Mouse (Mus musculus): ENCODE results near the gene Osbpl7. TPM values are rescaled to one million over a fixed set of nuclear protein-coding genes. Genes with fewer than 3 reads are reported as not detected.

Osbpl7 gene
- total RNA-seq, 2 experiments from 2014 or later: 14.0 to 15.2 TPM

DNA sequence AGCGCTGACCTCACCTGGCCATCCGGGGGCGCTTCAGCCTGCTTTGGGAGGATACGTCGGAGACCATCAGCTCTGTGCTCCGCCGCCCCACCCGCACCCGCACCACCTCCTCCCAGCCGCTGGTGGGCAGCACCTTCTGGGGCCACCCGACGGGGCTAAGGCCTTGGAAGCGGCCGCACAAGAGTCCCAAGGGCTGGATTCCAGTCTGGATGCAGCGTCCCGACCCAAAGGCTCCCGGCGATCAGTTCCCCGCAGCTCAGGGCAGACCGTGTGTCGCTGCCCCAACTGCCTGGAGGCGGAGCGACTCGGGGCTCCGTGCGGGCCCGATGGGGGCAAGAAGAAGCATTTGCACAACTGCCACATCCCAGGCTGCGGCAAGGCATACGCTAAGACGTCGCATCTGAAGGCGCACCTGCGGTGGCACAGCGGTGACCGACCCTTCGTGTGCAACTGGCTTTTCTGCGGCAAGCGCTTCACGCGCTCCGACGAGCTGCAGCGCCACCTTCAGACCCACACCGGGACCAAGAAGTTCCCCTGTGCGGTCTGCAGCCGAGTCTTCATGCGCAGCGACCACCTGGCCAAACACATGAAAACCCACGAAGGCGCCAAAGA lies 28.4 kb upstream of the Osbpl7 start:
- intact Hi-C loops (cut with DNase I): loop anchor here (1.0 to 2.0 kb wide), 2 partner anchors 40 to 105 kb away; partner anchors contain the start of genes Cdk5rap3 and Sp2
- peak overlapping the region; percentile 57 for H3K4me3 ChIP-seq
- peak; percentile 51 for TF ChIP-seq CTCF (IDR thresholded peaks at IDR 0.05)
- DNase-seq (ENCODE audit: extremely low spot score in 1 of 2, low spot score in 2 of 2): peak; percentile 64 to 68
- H3K27ac ChIP-seq: no peak overlapping the region

DNA sequence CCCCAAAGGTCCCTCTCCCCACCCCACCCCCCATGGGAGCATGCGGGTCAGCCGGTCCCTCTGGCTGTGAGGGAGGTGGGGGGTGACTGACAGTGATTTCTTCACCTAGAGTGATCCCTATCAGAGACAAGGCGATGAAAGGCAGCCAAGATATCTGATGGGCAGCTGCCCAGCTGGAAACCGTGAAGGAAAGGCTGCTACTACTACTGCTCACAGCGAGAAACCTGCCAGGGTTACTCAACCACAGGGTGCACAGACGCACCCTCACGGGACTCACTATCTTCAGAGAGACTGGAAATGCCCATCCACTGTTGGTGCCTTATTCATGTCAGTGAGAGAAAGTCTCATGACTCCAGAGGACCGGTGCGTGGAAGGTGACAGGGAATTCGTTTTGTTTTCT lies 25.5 kb upstream of the Osbpl7 start:
- TF ChIP-seq CTCF (IDR thresholded peaks at IDR 0.05): no peak
- no peak for DNase-seq (ENCODE audit: extremely low spot score in 1 of 2, low spot score in 2 of 2)
- no peak overlapping the region for H3K27ac ChIP-seq
- H3K4me3 ChIP-seq: no peak overlapping the region
- intact Hi-C loops (cut with DNase I): loop anchor here (5.0 kb wide), 1 partner anchor 163 kb away; no protein-coding TSS in a partner anchor

DNA sequence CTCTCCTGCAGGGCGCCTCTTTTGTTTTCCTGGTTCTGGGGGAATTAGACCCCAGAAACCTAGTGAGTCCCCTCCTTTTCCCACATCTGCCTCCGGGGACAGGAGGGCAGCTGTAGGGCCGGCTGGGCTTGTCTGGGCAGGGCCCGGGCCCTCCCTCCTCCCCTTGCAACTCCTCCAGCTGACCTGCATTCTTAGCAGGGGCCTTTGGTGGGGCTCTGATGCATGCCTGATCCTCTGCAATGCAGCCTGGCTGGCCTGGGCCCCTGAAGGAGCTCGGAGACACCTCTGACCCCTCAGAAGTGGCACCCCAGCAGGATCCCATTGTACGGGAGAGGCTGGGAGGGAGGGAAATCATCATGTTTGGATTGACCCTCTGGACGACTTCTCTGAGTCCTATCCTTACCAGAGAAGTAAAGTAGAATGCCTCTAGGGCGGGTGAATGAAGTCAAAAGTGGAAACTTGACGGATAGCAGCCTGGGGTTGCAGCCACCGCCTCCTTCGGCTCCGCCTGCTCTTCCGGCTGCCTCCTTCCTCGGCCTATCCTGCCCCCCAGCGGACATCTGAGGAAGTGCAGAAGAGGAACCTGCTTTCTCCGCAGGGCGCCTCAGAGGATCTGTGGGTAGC lies 24.6 kb upstream of the Osbpl7 start:
- Histone ChIP-seq H3K4me3 (peak overlapping the region; percentile 18; the same call in 1 of the 2 replicates), H3K27ac (no peak overlapping the region; the same call in 1 of the 2 replicates)
- intact Hi-C loops (cut with DNase I): loop anchor here (1.0 to 5.0 kb wide), 2 partner anchors 44 to 164 kb away; partner anchors contain the start of gene Sp2
- TF ChIP-seq CTCF (IDR thresholded peaks at IDR 0.05): peak; percentile 99
- peak; percentile 83 to 88 for DNase-seq (ENCODE audit: extremely low spot score in 1 of 2, low spot score in 2 of 2)

DNA sequence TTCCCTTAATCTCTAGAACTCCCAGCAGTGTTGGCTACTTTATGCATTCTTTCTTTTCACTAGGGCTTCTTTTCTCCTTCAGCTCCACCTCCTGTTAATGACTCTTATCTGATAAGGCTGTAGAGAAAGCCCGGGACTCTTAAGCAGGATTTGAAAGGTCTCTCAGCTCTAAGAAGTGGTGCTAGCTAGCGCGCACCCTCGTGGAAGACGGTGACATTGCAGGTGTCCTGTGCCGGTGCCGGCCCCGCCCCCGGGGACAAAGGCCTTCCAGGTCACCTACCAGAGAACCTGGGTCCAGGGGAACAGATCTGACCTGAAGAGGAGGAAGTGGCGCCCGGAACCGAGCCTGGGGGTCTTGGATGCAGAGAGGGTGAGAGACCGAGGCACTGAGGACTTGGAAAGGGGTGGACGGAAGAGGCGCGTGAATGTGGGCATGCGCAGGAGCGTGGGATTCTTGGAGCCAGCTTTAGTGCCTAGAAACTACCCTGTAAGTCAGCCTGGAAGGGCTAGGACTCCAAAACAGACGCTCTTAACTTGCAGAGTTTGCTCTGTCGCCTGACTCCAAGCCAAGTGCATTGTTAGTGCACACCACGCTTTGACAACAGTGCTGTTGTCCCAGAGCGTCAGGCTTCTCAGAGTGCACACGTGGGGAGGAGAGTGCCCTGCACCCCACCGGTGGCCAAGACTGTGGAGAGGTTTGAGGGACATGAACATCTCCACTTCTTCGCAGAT lies 20.6 kb upstream of the Osbpl7 start, which contains the start of gene Scrn2:
Gene Scrn2 (plus strand): TSS at position 253 of the 732 bp plus-strand sequence.
- TF ChIP-seq CTCF (IDR thresholded peaks at IDR 0.05): peak; percentile 90
- DNase-seq (ENCODE audit: extremely low spot score in 1 of 2, low spot score in 2 of 2): peak; percentile 73 to 76
- H3K27ac ChIP-seq: peak within 1 kb of the TSS; percentile 80
- peak within 1 kb of the TSS; percentile 68 for H3K4me3 ChIP-seq
- intact Hi-C loops (cut with DNase I): loop anchor here (5.0 kb wide), 1 partner anchor 168 kb away; no protein-coding TSS in a partner anchor

DNA sequence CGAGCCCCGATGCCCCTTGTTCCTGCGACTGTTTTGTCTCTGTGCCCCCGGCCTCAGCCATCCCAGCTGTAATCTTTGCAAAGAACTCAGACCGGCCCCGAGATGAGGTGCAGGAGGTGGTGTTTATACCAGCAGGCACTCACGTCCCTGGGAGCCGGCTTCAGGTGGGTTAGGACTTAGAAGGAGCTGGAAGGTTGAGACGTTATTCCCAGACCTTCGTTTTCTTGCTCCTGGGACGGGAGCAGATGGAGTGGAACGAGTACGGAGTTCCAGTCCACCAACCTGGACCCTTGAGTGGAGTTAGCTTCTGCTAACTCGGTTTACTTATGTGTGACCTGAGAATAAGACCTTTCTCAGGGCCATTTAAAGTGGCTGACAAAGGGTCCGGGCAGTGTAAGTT lies 20.0 kb upstream of the Osbpl7 start:
- Histone ChIP-seq H3K27ac (no peak overlapping the region), H3K4me3 (peak overlapping the region; percentile 68)
- intact Hi-C loops (cut with DNase I): no loop called here
- no peak for TF ChIP-seq CTCF (IDR thresholded peaks at IDR 0.05)
- DNase-seq (ENCODE audit: extremely low spot score in 1 of 2, low spot score in 2 of 2): no peak

DNA sequence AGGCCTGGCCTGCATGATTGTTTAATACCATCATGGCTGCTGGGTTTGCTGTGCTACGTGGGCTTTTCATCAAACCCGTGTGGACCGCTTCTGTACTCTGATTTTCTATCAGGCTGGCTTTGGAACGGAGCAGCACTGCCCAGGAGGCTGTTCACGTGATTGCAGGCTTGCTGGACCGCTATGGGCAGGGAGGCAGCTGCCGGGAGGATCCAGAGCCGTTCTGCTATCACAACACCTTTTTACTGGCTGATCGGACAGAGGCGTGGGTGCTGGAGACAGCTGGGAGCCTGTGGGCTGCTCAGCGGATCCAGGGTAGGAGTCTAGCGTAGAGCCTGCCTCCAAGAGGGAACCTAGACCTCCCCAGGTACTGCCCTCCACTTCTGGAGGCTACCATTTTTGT lies 18.5 kb upstream of the Osbpl7 start:
- Histone ChIP-seq H3K27ac (no peak overlapping the region), H3K4me3 (no peak overlapping the region)
- intact Hi-C loops (cut with DNase I): no loop called here
- TF ChIP-seq CTCF (IDR thresholded peaks at IDR 0.05): no peak
- DNase-seq (ENCODE audit: extremely low spot score in 1 of 2, low spot score in 2 of 2): no peak

DNA sequence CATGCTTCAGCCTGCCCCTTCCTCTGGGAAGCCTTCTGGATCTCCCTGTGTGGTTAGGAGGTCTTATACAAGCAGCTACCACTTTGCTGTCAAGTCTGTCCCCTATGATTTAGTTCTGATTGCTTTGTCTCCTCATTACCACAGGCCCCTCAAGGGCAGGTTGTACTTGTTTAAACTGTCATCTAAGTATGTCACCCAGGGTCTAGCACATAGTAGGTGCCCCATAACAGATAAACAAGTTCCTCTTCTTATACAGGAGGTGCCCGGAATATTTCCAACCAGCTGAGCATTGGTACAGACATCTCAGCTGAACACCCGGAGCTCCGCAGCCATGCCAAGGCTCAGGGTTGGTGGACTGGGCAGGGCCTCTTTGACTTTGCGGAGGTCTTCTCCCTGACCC lies 17.9 kb upstream of the Osbpl7 start:
- Histone ChIP-seq H3K4me3 (no peak overlapping the region), H3K27ac (no peak overlapping the region)
- intact Hi-C loops (cut with DNase I): no loop called here
- no peak for DNase-seq (ENCODE audit: extremely low spot score in 1 of 2, low spot score in 2 of 2)
- no peak for TF ChIP-seq CTCF (IDR thresholded peaks at IDR 0.05)

DNA sequence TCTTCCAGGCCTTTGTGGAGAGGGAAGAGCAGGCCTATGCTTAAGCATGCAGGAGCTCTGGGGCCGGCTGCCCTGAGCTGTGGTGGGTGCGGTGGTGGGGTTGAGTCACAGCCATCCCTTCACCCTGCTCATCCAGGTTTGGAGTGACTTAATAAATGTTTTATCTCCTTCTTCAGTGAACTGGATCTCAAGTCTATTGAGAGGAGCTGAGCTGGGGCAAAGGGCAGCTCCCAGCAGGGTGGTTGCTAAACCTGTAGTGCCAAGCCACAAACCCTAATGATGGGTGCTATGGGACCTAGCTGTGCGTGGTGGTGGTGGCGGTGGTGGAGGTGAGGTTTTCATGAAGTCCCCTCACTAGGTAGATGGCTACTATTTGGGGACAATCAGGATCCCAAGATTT lies 16.6 kb upstream of the Osbpl7 start:
- intact Hi-C loops (cut with DNase I): no loop called here
- Histone ChIP-seq H3K27ac (no peak overlapping the region), H3K4me3 (no peak overlapping the region)
- DNase-seq (ENCODE audit: extremely low spot score in 1 of 2, low spot score in 2 of 2): no peak
- TF ChIP-seq CTCF (IDR thresholded peaks at IDR 0.05): no peak

DNA sequence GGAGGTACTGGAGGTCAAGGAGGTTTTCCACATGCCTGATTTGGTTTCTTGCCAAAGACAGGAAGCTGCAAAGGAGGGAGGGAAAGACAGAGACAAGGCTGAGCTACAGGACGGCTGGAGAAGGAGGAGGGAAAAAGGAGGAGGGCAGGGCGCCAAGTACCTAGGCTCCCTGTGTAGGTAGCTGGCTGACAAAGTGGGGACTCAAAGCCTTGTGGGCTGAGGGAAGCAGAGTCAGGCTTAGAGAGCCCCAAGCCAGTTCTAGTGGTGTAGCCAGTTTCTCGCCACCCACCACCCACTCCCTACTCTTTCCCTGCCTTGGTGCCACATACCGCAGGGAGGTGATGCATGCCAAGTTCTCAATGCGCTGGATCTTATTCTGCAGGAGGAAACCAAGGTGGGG lies 14.3 kb upstream of the Osbpl7 start:
- no peak overlapping the region for H3K4me3 ChIP-seq
- DNase-seq (ENCODE audit: extremely low spot score in 1 of 2, low spot score in 2 of 2): peak; percentile 48 to 66
- intact Hi-C loops (cut with DNase I): no loop called here
- H3K27ac ChIP-seq: no peak overlapping the region
- no peak for TF ChIP-seq CTCF (IDR thresholded peaks at IDR 0.05)

DNA sequence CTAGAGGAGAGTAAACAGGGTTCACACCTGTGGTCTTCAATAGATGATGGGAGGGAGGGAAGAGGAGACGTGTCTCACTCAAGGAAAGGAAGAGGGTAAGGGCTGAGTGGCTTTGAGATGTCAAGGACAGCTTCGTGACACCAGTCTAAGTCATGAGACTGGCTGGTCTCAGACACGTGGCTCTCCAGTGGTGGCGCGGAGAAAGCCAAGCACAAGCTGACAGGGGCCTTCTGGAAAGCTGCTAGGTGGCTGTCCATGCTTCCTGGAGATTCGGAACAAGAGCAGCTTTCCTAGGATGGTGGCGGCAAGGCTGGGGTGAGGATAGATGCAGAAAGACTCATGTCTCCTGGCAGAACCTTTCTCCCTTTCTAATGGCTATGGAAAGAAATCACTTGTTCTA lies 11.5 kb upstream of the Osbpl7 start:
- no peak for DNase-seq (ENCODE audit: extremely low spot score in 1 of 2, low spot score in 2 of 2)
- no peak for TF ChIP-seq CTCF (IDR thresholded peaks at IDR 0.05)
- H3K27ac ChIP-seq: no peak overlapping the region
- intact Hi-C loops (cut with DNase I): no loop called here
- no peak overlapping the region for H3K4me3 ChIP-seq

DNA sequence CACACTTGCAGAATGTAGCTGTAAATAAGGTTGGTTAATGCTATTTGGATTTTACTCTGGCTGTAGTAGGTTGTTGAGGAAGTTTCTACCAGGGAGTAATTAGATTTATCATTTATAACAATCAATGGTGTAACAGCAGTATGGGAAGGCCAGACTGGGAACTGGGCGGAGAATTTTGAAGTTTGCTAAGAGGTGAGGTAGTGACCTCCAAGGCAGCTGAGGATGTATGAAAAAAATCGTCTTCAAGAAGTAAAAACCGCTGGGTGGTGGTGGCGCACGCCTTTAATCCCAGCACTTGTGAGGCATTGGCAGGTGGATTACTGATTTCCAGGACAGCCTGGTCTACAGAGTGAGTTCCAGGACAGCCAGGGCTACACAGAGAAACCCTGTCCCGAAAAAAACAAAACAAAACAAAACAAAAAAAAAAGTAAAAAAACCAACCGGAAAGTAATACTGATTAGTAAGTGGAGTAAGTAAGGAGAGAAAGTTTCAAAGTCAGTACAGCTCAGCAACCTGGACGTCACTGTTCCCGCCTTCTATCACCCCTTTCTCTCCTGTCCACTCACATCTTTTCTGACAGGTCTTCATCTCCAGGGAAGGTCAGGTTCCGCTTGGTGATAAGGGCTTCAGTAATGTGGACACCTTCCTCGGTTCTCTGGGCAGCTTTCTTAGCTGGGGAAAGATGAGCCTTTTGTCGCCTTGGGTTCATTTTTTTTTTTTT lies 10.0 kb upstream of the Osbpl7 start:
- TF ChIP-seq CTCF (IDR thresholded peaks at IDR 0.05): no peak
- H3K27ac ChIP-seq: no peak overlapping the region
- DNase-seq (ENCODE audit: extremely low spot score in 1 of 2, low spot score in 2 of 2): no peak
- intact Hi-C loops (cut with DNase I): no loop called here
- H3K4me3 ChIP-seq: peak overlapping the region; percentile 48

All from left cerebral cortex, adult 2 months (tissue).